Mouse (Mus musculus) mouse embryonic stem cell (cell line): ENCODE data around the gene Slc4a10.
"Not testable (repeated sequence)": the region's sequence is repeated elsewhere in the genome, so short reads cannot be mapped to it uniquely, and the experiment has no call there.

ENCODE experiments used
- in situ Hi-C, 2 experiments: fragments of 300-500 bp; cut with MboI; formaldehyde crosslinking; loops; 1 replicate in 1 of 2; 3 replicates in 1 of 2; pipeline ENCODE4 v1.14.3; 2019 to 2020; ENCODE audit warnings: low sequenced_read_pairs in 2 of 2, low pct_unique_long_range_greater_than_20kb in 1 of 2, mixed read lengths in 1 of 2; ENCODE audit not compliant: unreplicated experiment in 1 of 2

Gene Slc4a10

GRCm38 (mm10) chr2:62046421-62046845, at the start of gene Slc4a10:
Gene Slc4a10 (plus strand): TSS chr2:62046462.
- in situ Hi-C loops = no loop called here

DNA sequence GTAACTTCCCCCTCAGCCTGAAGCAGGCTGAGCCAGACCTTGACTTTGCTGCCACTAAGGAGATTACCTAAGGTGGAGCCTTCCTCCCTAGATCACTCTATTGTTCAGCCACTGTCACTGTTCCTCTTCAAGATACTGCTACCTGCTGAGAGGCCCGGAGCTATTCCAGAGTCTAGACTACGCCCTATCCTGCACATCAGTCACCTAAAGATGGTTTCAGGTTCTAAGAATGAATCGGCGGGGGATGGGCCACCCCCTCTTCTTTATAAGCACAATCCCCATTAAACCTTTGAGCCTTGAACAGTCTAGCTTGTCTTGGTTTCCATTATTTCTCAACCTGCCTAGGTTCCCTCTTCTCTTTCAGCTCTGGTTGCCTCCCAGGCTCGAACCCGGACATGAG, 45.0 kb upstream of the Slc4a10 start:
- in situ Hi-C loops = not testable (repeated sequence)

- in situ Hi-C loops = no loop called here
Measured at GRCm38 (mm10) chr2:62018209-62018608, 28.1 kb upstream of the Slc4a10 start.

DNA sequence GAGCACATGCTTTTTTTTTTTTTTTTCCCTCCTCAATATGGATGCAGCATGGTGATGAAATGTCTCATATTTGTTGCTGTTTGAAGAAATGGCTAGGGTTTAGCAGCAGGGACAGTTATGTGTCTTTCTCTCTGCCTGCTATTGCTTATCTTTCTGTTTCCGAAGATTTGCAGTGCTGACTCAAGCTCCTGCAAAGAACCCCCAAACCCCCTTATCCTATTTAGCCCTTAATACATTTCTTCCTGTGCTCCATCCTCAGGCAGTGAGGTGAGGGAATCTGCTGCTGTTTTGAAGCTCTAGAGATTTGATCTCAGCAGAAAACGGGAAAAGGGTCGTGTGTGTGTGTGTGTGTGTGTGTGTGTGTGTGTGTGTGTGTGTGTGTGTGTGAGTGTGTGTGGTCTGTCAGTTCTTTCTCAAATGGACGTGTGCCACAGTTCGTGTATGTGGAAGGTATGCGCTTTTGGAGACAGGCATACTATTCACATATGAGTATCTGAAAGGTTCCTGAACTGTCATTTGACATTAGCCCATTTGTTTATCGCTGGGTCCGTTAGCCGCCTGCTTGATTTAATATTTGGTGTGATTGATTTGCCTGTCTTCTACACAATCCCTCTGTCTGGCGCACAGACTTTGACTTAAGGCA, 720 bp downstream of the Slc4a10 start:
- in situ Hi-C loops = no loop called here

GRCm38 (mm10) chr2:62047504-62048005, 1.3 kb downstream of the Slc4a10 start:
- in situ Hi-C loops = no loop called here

DNA sequence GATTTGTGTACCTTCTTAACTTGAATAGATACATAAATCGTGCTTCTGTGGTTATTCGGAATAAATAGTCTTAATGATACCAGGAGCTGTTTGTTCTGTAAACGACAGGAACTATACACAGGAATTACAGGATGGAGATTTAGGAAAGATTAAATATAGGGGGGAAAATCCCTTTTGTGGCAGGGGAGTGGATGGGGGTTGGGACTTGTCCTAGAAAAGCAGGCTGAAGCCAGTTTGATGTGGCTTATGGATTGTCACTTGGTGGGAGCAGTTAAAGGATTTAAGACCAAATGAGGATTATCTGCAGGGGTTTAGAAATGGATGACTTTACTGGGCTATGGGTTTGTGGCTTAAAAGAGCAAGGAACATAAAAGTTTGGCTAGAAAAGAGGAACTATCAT, 1.9 kb downstream of the Slc4a10 start:
- in situ Hi-C loops = no loop called here

GRCm38 (mm10) chr2:62076512-62076911, 30.2 kb downstream of the Slc4a10 start:
- in situ Hi-C loops = no loop called here

DNA sequence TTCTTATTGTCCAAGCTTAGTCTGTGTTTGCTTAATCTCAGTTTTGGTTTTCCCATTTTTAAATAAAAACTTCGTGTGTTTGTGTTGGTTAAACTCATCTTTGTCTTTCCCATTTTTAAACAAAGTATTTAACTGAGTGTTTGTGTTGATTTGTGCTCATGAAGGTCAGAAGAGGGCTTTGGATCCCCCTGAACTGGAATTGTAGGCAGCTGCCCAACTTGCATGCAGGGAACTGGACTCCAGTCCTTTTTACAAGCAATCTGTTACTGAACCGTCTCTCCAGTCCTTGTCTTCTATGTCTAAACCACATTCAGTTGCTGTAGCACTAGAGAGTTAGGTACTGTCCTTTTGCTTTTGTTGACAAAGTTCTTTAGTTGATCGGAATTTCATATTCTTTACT, 41.3 kb downstream of the Slc4a10 start:
- in situ Hi-C loops = no loop called here

DNA sequence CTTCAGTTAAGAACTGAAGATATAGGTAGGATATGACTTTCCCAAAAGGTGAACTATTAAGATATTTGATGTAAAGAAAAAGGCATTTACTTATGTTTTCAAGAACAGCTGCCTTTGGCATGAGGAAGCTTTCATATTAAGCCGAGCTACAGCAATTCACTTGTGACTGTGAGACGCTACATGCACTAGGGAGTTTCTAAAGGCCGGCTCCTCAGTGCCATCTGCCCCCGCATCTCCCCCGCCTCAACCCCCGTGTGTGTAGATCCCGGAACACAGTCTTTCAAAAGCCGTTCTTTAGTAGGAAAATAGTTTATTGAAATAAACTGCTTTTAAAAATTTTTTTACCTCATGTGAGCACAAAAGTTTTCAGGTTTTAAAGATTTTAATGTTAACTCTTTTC, 42.5 kb downstream of the Slc4a10 start:
- in situ Hi-C loops = no loop called here

DNA sequence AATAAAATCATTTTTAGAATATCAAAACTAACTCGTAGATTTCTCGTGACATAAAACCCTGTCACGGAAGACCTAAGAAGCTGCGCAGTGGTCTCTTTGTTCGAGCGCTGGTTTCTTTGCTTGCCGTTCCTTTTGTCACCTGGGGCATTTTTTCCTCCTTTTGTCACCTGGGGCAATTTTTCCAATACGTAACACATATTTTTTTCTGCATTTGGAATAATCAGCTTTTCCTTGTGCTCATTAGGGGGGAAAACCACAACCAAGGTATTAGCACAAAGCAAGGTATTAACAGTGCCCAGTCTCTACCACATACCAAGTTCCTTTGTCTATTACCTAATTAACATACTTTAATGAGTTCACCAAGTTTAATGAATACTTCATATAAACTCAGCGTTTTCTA, 42.9 kb downstream of the Slc4a10 start:
- in situ Hi-C loops = no loop called here

- in situ Hi-C loops = no loop called here
Measured at GRCm38 (mm10) chr2:62100526-62100925, 54.3 kb downstream of the Slc4a10 start.

DNA sequence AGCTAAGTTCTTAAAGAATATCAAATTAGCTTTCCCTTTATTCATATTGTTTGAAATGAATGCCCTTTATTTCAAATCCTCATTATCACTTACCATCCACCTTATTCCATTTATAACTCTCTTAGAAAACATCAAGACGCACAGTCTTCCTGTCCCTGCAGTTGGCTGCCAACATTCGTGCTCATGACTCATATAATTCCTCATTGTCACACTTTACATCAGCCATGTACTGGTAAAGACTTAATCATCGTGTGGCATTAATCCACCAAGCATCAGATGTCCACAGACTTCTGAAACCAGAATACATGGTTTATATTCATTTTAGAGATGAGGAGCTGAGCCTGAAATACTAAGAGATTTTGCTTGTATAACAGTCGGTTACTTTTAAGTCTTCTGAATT, 69.1 kb downstream of the Slc4a10 start:
- in situ Hi-C loops = no loop called here

GRCm38 (mm10) chr2:62129975-62130374, 83.7 kb downstream of the Slc4a10 start:
- in situ Hi-C loops = no loop called here

DNA sequence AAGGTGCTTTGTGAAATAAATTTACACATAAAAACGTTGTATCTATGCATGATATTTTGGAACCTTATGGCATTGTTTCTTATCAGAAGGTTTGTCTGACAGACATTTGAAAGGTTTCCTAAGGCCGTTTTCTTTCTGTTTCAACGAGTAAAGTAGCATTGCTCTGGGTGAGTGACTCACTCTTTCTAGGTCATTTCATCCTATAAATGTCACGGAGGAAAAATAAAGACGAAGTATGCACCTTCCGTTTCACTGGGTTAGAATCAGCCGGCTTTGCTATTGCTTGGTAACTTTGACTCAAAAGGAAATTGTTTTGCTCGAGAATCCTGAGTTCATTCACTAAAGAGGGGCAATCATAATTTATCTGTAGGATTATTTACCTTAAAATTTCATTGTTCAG, 88.6 kb downstream of the Slc4a10 start:
- in situ Hi-C loops = no loop called here

GRCm38 (mm10) chr2:62147636-62148035, 101.4 kb downstream of the Slc4a10 start:
- in situ Hi-C loops = no loop called here

GRCm38 (mm10) chr2:62149421-62149820, 103.2 kb downstream of the Slc4a10 start:
- in situ Hi-C loops = no loop called here

DNA sequence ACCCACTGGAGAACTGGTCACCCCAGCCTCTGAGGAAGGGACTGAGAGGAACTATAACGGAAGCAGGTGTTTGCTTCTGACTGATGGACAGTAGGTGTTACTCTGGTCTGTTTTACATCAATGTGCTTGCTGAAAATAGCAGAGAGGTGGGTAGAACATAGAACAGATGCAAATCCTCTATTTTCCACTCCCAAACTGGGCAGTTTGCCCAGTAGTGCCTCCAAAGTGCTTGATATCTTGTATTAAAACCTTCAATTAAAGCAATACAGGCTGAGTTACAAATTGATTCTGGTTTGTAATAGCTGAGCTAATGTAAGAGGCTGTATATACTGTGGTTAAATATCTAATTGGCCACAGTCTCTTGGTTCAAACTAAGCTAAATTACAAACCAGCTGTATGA, 104.6 kb downstream of the Slc4a10 start:
- in situ Hi-C loops = no loop called here

- in situ Hi-C loops = no loop called here
Measured at GRCm38 (mm10) chr2:62210109-62210508, 163.8 kb downstream of the Slc4a10 start.

DNA sequence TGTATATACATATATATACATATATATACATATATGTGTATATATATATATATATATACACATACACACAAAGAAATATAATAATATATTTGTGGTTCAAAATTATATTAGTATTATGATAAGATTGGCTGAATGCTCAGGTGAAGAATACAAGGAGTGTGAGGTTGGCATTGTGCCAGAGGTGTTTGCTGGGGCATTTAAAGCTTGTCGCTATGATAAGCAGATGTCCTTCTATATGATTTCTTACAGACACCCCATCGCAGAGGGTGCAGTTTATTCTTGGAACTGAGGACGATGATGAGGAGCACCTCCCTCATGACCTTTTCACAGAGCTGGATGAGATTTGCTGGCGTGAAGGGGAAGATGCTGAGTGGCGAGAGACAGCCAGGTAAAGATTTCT, 164.8 kb downstream of the Slc4a10 start:
- in situ Hi-C loops = no loop called here

- in situ Hi-C loops = no loop called here
Measured at GRCm38 (mm10) chr2:62227563-62227962, 181.3 kb downstream of the Slc4a10 start.

DNA sequence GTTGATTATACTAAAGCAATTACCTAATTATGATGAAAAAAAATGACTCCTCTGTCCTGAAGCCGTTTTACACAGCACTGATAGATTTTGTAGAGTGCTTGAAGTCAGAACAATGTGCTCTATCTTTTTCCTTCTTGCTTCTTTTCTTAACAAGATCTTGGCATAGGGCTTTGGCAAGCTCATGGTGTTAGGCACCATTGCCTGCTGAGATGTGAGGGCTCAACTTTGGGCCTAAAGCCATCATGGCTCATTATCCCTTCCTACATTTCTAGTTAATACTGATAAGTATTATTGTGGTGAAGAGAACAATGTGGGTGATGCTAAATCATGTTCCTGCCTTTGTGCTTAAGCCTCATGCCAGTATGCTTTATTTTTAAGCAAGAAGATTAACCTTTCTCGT, 185.0 kb downstream of the Slc4a10 start:
- in situ Hi-C loops = no loop called here
